Mouse (Mus musculus) mouse trophoblast stem cell (cell line): ENCODE results near the gene Esrrb.

Source experiments
- in situ Hi-C, 2 experiments: fragments of 300-500 bp; cut with MseI, MboI; formaldehyde crosslinking; loops; 2 replicates in 1 of 2; 3 replicates in 1 of 2; pipeline ENCODE4 v1.15.1; 2025

Esrrb gene

GRCm38 (mm10) chr12:86565996-86566395, 205.1 kb downstream of the Esrrb start:
- in situ Hi-C loops = no loop called here
